Mouse (Mus musculus) adrenal gland, postnatal 25 days (tissue): ENCODE data around the gene Klk1b5. TPM values are rescaled to one million over a fixed set of nuclear protein-coding genes. Genes with fewer than 3 reads are reported as not detected.
"Not testable (repeated sequence)": the region's sequence is repeated elsewhere in the genome, so short reads cannot be mapped to it uniquely, and the experiment has no call there.

Source experiments
- DNase-seq: peaks from one replicate; pipeline ENCODE4 v3.0.0; 2021; ENCODE audit warnings: mixed read lengths
- long read RNA-seq: library from polyadenylated mRNA; stranded (forward); transcript quantifications from one replicate; pipeline ENCODE4 v2.0.0, GENCODE M21; 2021
- total RNA-seq: library from RNA; stranded (reverse); gene quantifications from 2 replicates; pipeline ENCODE4 v1.2.3, GENCODE M21; 2021

Klk1b5 gene
- total RNA-seq, result not detected in 2 replicates
- long read RNA-seq, result 0 reads

- no peak for DNase-seq
Measured at GRCm38 (mm10) chr7:44215645-44216044, at the start of gene Klk1b5. Klk1b5 (plus strand) TSS chr7:44215945.

- DNase-seq, result no peak
Measured at GRCm38 (mm10) chr7:44179299-44180045, 36.3 kb upstream of the Klk1b5 start.

DNA sequence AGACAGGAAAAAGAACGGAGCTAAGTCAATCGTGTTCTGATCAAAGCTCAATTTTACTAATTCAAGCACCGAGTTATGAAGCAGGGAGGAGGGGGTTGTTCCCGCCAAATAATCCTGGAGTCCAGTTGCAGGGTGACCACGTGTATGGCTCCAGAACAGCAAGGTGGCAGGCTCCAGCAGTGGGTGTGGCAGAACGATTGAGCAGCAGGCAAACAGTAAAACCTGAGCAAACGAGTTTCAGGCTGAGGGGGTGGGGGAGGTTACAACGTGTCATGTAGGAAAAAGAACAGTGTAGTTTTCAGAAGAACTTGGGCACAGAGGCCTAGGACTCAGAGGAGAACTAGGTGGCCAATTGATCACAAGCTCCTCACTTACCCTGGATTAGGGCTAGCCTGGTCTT is 29.2 kb upstream of the Klk1b5 start:
- not testable (repeated sequence) for DNase-seq

DNA sequence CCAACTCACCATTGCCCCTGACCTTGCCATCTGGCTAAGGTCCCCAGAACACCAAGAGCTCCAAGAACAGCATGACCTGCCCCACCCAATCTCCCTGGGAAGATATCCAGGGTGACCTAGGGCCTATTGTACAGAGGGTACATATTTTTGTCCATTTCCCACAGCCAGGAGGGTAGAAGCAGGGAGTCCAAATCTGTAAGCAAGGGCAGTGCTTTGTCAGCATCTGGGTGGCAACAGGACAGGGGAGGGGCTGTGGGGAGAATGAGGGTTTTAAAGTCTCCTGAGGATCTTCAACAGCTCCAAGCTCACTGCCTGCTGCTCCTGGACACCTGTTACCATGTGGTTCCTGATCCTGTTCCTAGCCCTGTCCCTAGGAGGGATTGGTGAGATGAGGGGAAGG is 27.8 kb upstream of the Klk1b5 start, which contains the start of gene Klk1b24:
Gene Klk1b24 (plus strand): TSS at position 301 of the 400 bp plus-strand sequence.
- not testable (repeated sequence) for DNase-seq

DNA sequence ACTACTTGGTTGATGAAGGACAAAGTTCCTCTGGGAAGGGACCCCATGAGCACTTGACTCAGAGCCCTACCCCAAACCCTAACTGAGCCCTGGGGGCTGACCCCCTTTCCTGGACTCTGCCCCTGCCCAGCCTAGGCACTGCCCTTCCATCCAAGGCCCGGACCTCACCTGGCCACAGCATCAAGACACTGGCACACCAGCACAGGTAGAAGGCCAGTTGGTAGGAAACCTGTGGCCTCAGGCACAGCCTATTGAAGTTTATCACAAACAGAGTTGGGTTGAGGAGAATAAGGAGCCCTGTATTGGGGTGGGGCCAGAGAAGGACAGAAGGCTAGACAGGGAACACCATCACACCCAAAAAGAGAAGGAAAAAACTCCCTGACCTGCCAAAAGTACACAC is 22.3 kb upstream of the Klk1b5 start:
- DNase-seq, result not testable (repeated sequence)

- no peak for DNase-seq
Measured at GRCm38 (mm10) chr7:44197891-44198290, 17.9 kb upstream of the Klk1b5 start, which contains the start of gene Klk1b3. Klk1b3 (plus strand) TSS chr7:44198191.

GRCm38 (mm10) chr7:44207135-44207534 is 8.6 kb upstream of the Klk1b5 start, which contains the start of gene Klk1b4:
Klk1b4 (plus strand) TSS chr7:44207435.
- DNase-seq, result not testable (repeated sequence)

- no peak for DNase-seq
Measured at GRCm38 (mm10) chr7:44208307-44208706, 7.4 kb upstream of the Klk1b5 start.

- DNase-seq, result not testable (repeated sequence)
Measured at GRCm38 (mm10) chr7:44221601-44222000, 5.9 kb downstream of the Klk1b5 start.

DNA sequence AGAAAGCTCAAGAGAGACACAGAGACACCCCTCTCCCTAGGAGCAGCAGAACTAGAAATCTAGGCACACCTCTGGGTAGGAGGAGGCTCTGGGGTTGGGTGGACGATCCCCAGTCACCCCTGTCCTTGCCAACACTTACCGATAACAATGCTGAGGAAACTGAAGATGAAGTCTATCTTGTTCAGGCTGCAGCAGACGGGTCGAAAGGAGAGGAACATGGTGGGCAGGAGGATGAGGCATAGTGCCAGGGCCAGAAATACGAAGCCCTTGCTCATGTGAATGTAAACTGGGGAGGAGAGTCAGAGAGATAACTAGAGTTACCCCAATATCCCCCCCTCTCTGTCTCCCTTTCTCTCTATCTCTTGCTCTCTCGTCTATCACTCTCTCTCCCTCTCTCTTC is 6.6 kb downstream of the Klk1b5 start:
- not testable (repeated sequence) for DNase-seq

DNA sequence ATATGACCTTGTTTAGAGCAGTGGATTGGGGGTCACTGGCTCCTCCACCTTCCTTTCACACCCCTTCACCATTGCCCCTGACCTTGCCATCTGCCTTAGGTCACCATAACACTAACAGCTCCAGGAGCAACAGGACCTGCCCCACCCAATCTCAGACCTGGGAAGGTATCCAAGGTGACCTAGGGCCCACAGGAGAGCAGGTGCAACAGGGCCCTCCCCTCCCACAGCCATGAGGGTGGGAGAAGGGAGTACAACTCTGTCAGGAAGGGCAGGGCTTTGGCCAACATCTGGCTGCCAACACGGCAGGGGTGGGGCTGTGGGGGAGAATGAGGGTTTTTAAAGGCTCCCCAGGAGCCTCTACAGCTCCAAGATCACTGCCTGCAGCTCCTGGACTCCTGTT is 9.3 kb downstream of the Klk1b5 start, which contains the start of gene Klk1:
Gene Klk1 (plus strand): TSS at position 285 of the 400 bp plus-strand sequence.
- no peak for DNase-seq

GRCm38 (mm10) chr7:44235909-44236308 is 20.2 kb downstream of the Klk1b5 start, which contains the start of gene Gm36864:
Gm36864 (plus strand) TSS chr7:44236177.
- DNase-seq, result no peak

DNA sequence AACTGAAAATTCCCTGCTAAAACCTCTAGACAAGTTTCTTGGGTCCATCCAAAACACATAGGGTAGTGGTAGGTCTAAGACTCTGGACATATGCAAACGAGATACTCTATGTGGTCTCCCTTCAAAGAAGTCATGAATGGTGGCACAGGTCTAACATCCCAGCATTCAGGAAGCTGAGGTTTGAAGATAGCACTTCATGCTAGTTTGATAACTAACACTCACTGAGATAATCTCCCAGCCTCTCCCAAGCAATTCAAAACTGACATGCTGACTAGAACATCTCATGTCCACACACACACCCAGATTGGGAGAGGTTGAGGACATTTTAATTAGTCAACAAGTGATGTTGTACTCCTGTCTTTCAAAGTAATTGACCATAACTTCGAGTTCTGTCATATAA is 24.2 kb downstream of the Klk1b5 start:
- DNase-seq, result no peak

- no peak for DNase-seq
Measured at GRCm38 (mm10) chr7:44240712-44241111, 25.0 kb downstream of the Klk1b5 start.

DNA sequence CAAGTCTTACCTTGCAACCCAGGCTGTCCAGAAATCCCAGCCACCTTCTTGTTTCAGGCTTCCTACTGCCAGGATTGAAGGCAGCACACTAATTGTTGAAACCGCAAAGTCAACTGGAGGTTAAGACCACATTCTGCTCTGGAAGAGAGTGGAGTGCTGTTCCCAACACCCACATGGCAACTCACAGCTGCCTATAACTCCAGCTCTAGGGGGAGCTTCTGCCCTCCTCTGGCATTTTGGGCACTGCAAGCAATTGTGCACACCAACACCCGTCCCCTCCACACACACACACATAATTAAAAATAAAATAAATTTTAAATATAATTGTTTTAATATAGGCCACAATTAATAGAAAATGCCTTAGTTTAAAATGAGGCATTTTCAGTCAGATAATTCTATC is 25.4 kb downstream of the Klk1b5 start:
- DNase-seq, result no peak

- DNase-seq, result no peak
Measured at GRCm38 (mm10) chr7:44244080-44244479, 28.3 kb downstream of the Klk1b5 start.

DNA sequence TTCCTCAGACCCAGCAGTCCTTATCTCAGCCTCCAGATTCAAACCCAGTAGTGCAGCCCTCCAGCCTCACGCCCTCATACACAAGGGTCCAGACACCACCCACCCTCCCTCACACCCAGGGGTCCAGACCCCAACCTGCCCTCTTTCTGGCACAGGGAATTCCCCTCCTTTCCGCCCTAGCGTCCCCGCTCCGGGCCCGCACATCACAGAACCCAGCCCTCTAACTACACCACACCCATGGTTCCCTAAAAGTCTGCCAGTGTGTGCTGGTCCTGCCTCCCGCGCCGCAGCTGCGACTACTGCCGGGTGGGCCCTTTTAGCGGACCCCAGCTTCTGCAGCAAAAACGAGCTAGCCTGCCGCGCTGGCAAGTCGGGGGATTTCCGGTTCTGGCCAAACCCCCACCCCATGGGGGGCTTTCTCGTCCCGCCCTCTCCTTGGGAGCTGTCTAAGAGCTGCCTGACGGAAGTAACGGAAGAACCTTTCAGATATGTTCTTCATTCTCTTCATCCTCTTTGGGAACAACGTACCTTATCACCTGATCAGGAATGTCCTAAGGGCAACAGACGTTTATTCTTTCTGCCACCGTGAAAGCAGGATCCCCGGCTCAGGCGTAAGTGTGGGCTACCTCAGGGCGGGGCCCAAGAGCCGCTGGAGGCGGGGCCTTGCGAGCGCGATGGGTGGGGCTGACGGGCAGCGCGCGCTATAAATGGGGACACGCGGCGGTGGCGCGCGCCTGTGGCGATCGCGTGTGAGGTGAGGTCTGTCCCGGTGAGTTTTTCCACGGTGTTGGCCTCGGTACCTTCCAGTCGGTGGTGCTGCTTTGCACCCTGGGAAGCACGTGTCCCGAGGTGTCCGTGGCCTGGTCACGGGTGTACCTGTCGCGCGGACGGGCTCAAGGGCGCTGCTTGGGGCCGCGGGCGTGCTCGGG is 30.6 kb downstream of the Klk1b5 start, which contains the start of the genes 1700028J19Rik and 2410002F23Rik:
Gene 1700028J19Rik (minus strand): TSS at position 641 of the 929 bp plus-strand sequence.
Gene 2410002F23Rik (plus strand): TSS at position 668 of the 929 bp plus-strand sequence.
- peak; percentile 90 for DNase-seq

DNA sequence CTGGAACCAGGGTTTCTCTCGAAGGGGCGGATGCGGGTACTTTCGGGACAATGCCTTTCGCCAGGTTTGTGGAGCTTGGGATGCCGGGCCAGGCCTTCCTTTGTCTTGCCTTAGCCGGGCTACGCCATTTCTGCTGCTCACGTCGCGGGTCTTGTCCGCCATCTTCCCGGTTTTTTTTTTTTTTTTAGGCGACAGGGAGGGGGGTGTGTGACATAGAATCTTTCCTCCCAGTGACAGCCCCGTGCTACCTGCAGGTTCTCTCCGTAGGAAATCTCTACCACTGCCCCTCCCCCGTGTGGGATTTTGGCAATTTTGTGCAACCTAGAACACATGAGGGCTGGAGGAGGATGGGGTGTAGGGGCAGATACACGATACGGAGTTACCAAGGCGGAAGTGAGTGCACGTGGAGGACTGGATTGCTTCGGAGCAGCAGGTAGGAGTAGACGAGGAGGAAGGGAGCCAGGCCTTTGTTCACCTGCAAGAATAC is 31.3 kb downstream of the Klk1b5 start:
- no peak for DNase-seq

DNA sequence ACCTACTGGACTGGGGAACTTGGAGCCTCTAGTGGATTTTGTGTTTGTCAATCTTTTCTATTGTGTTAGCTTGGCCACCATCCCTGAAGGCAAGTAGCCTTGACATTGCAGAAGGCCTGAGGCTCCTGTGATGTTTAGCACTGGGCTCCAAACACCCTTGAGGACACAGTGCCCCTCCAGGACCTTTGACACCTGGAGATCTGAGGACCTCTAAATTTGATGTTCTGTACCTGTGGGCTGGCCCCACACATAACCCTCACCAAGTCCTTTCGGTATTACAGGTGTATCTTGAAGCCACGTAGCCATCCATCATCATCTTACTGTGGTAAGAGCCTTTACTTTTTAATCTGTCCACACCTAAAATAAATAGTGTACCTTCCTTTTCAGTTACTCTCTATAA is 32.2 kb downstream of the Klk1b5 start:
- no peak for DNase-seq

DNA sequence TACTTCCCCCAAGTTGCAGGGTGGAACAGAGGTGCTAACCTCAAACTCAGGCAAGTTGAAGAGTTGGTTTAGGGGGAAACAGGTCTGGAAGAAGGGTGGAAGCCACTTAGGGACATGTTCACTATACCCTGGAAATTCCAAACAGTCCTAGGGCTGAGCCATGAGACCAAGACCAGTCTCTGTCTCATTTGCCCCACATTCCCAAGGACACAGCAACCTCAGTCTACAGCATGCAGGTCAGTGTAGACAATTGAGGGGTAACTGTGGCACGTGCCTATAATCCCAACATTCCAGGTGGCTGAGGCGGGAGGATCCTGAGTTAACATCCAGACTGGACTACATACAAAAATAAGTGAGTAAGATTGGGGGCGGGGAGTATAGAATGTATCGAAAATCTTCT is 33.5 kb downstream of the Klk1b5 start:
- no peak for DNase-seq

DNA sequence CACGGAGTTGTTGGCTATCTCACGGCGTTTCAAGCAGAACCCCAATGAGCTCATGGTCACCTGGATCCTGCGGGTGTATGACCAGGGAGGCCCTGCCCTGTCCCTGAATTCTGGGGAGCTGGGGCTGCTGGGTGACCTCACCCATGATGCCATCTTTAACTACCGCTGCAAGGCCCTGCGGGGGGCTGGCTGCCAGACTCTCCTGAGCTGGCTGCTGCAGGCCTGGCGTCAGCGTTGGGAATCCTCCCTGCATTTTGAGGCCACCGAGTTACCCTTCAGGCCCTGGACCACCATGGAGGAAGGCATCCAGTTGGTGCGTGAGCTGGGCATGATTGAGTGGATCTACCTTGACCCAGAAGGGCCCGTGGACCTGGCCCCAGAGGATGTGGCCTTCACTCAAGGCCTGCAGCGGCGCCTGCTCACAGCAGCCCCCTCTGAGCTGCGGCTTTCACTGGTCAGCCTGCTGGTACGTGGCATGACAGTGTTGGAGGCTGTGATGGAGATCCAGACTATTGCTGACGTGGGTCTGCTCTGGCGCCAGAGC is 35.1 kb downstream of the Klk1b5 start:
- peak; percentile 67 for DNase-seq

DNA sequence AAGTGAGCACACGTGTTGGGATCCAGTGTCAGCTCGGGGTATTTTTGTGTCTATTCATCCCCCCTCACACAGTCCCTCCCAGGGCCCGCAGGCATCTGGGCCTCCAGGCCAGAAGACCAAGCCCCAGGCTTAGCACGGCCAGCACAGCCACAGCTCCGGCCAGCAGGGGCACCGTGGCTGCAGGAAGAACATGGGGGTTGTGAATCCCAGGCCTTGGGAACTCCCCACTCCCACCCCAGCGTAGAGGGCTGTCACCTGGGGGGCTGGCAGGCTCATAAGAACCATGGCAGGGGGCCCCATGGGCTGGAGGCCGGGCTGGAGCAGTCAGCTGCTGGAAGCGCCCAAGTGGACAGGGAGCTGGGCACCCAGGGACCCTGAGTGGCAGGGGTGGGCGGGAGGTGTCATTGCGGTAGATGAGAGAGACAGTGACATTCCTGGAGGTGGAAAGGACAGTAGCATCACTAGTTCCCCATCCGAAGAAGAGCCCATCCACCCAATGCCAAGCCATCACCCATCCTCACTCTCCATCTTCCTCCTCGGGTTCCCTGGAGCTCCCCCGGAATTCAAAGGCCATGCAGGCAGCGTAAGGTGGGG is 37.4 kb downstream of the Klk1b5 start:
- DNase-seq, result no peak
